Mouse (Mus musculus) left cerebral cortex, adult 18-20 months (tissue): ENCODE results near the gene Tmc5. TPM values are rescaled to one million over a fixed set of nuclear protein-coding genes. Genes with fewer than 3 reads are reported as not detected.
A peak's percentile ranks its signal among the peaks of the same experiment; 100 is the strongest.

Source experiments
- DNase-seq, 2 experiments: peaks; one replicate each; pipeline ENCODE4 v3.0.0; 2021 to 2022; ENCODE audit warnings: low spot score in 2 of 2, mixed read lengths in 1 of 2
- total RNA-seq, 2 experiments: library from RNA; stranded (reverse); gene quantifications; 2 replicates each; pipeline ENCODE4 v1.2.3; 2021

Tmc5 gene
- total RNA-seq, 2 experiments from 2014 or later = 0.28 to 0.30 TPM

- no peak for DNase-seq
Measured at GRCm38 (mm10) chr7:118691287-118691686, 94.2 kb downstream of the Tmc5 start.

GRCm38 (mm10) chr7:118696146-118696545 is 99.0 kb downstream of the Tmc5 start:
- no peak for DNase-seq

DNA sequence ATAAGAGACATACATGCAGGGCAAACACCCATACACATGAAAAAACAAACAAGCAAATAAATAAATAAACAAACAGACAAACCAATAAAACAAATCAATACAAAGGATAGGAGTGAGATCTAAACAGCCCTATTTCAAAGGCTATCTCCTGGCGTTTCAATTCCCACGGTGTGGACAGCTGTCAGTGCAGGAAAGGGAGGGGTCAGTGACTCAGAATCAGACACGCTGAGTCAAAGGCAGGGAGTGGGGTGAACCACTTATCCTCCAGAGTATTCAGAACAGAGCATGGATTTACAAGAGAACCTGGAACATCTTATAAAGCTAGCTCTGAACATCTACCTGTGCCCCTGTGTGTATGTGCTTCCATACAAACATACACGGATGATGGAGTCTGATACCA is 100.1 kb downstream of the Tmc5 start:
- no peak for DNase-seq

GRCm38 (mm10) chr7:118698882-118699281 is 101.8 kb downstream of the Tmc5 start:
- no peak for DNase-seq

GRCm38 (mm10) chr7:118703144-118703561 is 106.1 kb downstream of the Tmc5 start:
- DNase-seq = no peak

- no peak for DNase-seq
Measured at GRCm38 (mm10) chr7:118704001-118704850, 107.1 kb downstream of the Tmc5 start.

- peak; percentile 92 to 95 for DNase-seq
Measured at GRCm38 (mm10) chr7:118705101-118705961, 108.2 kb downstream of the Tmc5 start, which contains the start of gene Gde1. Gene Gde1, minus strand, starts transcription at chr7:118705778.

GRCm38 (mm10) chr7:118706051-118706450 is 109.0 kb downstream of the Tmc5 start:
- no peak for DNase-seq

- DNase-seq = no peak
Measured at GRCm38 (mm10) chr7:118706488-118706887, 109.4 kb downstream of the Tmc5 start.

DNA sequence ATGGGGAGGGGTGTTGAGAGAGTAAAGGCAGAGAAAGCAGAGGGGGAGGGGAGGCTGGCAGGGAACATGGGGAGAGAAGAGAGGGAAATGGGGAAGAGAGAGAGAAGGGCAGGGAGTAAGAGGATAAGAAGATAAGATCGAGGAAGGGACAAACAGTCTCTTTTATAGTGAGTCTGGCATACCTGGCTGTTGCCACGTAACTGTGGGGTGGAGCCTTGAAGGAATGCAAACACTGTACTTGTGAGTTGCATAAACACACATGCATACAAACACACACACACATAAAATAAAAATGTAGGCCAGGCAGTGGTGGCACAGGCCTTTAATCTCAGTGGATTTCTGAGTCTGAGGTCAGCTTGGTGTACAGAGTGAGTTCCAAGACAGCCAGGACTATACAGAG is 110.1 kb downstream of the Tmc5 start:
- DNase-seq = no peak

DNA sequence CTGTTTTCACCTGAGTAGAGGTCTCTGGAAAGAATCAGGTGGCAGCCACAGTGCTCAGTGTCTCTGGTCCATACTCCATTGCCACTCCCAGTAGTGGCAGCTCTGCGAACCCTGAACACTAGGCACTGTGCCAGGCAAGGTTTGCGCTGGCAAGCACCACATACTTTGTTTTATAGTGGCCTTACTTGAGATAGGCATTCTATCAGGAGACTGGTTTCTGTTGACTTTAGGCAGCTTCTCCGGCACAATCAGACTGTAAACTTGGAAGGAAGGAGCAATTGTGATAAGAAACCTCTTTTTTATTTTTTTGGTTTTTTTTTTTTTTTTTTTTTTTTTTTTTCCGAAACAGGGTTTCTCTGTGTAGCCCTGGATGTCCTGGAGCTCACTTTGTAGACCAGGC is 110.9 kb downstream of the Tmc5 start:
- no peak for DNase-seq

DNA sequence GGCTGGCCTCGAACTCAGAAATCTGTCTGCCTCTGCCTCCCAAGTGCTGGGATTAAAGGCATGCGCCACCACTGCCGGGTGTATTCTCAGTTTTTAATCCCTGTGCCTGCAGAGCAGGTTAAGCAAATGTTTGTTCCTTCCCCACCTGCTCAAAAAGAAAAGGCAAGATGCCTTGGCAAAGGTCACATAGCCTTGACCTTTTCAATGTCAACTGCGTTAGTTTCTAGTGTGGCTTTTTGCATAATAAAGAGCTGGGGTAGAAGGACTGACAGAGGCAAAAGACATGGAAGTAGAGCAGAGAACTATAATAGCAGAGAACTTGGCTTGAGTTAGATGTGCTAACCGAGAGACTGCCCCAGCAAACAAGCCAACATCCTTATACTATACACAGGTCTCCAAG is 113.7 kb downstream of the Tmc5 start:
- DNase-seq = no peak

DNA sequence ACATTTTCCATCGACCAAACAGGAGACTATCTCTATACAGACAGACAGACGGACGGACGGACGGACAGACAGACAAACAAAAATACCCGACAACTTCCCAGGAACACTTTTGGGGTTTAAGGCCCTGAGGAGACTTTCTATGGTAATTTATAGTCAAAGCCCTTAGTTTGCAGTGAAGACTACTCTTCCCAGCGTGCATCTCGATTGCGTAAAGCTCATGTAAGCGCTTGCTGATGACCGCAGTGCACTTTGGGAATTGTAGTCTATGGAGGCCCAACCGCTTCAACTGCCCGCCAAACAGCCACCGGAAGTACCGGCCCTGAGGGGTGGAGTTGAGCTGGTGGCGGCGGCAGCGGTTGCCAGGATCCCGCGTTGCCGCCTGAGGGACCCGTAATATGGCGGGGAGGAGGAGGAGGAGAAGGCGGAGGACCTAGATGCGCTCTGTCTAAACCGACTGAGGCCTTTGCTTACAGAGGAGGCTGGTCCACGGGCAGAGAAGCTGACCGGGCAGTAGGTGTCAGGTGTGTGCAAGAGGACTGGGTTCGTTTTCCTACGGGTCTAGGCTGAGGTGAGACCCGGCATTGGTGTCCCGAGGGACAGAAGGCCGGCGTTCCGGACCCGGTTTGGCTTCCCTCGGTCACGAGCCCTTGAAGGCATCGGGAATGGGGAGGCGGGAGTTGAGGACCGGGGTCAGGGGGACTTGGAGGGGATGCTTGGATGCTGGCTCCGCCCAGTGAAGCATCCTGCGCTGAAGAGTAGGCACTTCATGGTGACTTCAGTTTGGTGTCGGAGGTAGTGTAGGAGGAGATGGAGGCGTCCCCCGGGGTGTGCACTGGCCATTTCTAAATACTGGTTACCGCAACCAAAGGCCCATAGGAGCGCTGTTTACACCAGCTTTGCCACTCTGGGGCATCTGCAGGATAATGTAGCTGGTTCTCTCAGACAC is 115.4 kb downstream of the Tmc5 start, which contains the start of gene Ccp110:
Ccp110 (plus strand) TSS at position 325 of the 946 bp plus-strand sequence.
- peak; percentile 93 to 96 for DNase-seq

GRCm38 (mm10) chr7:118714873-118715272 is 117.8 kb downstream of the Tmc5 start:
- no peak for DNase-seq

- DNase-seq = no peak
Measured at GRCm38 (mm10) chr7:118718066-118718465, 121.0 kb downstream of the Tmc5 start.

GRCm38 (mm10) chr7:118723927-118724326 is 126.8 kb downstream of the Tmc5 start:
- no peak for DNase-seq

Other genes starting within 250 kb of the Tmc5 start
- gene Syt17, start 149.1 kb upstream of the Tmc5 start, total RNA-seq = 10 to 100 TPM; 57.4 to 57.5 TPM
- gene Itpripl2, start 105.3 kb upstream of the Tmc5 start, total RNA-seq = 1 to 10 TPM; 3.5 TPM
- gene Coq7, start 63.9 kb upstream of the Tmc5 start, total RNA-seq = 10 to 100 TPM; 31.4 to 41.4 TPM
- gene Tmc7, start 12.6 kb upstream of the Tmc5 start, total RNA-seq = 10 to 100 TPM; 12.1 to 12.7 TPM
- 100 to 1,000 TPM; 241 to 246 TPM for gene Gde1, start 108.5 kb downstream of the Tmc5 start, total RNA-seq
- 10 to 100 TPM; 45.8 to 51.7 TPM for gene Ccp110, start 115.3 kb downstream of the Tmc5 start, total RNA-seq
- gene Vps35l, start 142.9 kb downstream of the Tmc5 start, total RNA-seq = 10 to 100 TPM; 50.4 to 61.4 TPM